Mouse (Mus musculus) thymus, adult 2 months (tissue): ENCODE measurements around the gene Plcb2. TPM values are rescaled to one million over a fixed set of nuclear protein-coding genes. Genes with fewer than 3 reads are reported as not detected.

Experiments used
- DNase-seq: peaks from one replicate; pipeline ENCODE4 v3.0.0; 2021
- H3K27ac ChIP-seq: fragments of 200-500 bp; 2 replicates; pipeline ENCODE4 v1.5.1; 2012; ENCODE audit warnings: low read length, control low read depth; ENCODE audit not compliant: control insufficient read depth, insufficient read depth
- H3K27me3 ChIP-seq: fragments of 200-500 bp; 2 replicates; pipeline ENCODE4 v1.6.1; 2012; ENCODE audit warnings: mild to moderate bottlenecking, low read length, moderate library complexity, mixed read lengths; ENCODE audit not compliant: control insufficient read depth, insufficient read depth
- H3K36me3 ChIP-seq: fragments of 200-500 bp; 2 replicates; pipeline ENCODE4 v1.6.1; 2012; ENCODE audit warnings: mild to moderate bottlenecking, low read length, moderate library complexity; ENCODE audit not compliant: control insufficient read depth, insufficient read depth
- H3K4me1 ChIP-seq: fragments of 200-500 bp; replicated peaks from 2 replicates; pipeline ENCODE4 v1.6.1; 2012; ENCODE audit warnings: low read length; ENCODE audit not compliant: control insufficient read depth, insufficient read depth
- H3K4me3 ChIP-seq: fragments of 200-500 bp; 2 replicates; pipeline ENCODE4 v1.5.1; 2012; ENCODE audit warnings: mild to moderate bottlenecking, low read length, control low read depth, moderate library complexity; ENCODE audit not compliant: control insufficient read depth, insufficient read depth
- CTCF ChIP-seq: fragments of 200-500 bp; IDR thresholded peaks from 2 replicates; pipeline ENCODE4 v1.5.1; 2012; ENCODE audit warnings: mild to moderate bottlenecking, control low read depth, low read length, moderate library complexity, borderline replicate concordance; ENCODE audit not compliant: control insufficient read depth, poor library complexity, insufficient read depth; ENCODE audit errors: extremely low read depth
- POLR2A ChIP-seq: fragments of 200-500 bp; IDR thresholded peaks from 2 replicates; pipeline ENCODE4 v1.6.1; 2012; ENCODE audit warnings: mild to moderate bottlenecking, low read length, control low read depth, moderate library complexity; ENCODE audit not compliant: control insufficient read depth, poor library complexity, insufficient read depth; ENCODE audit errors: extremely low read depth
- WGBS: fragments of 180-500 bp; shearing (Covaris S2); methylation state at CpG from one replicate; pipeline ENCODE4 v1.1.7; 2018; 5-methylcytosine and 5-hydroxymethylcytosine counted together
- polyA plus RNA-seq: library from polyadenylated mRNA; depleted of rRNA; stranded (reverse); fragments of >200 nt; gene quantifications from 2 replicates; pipeline ENCODE4 v1.2.3, GENCODE M21; 2012

Gene Plcb2
- polyA plus RNA-seq, 1 experiment, result 94.4 TPM

DNA sequence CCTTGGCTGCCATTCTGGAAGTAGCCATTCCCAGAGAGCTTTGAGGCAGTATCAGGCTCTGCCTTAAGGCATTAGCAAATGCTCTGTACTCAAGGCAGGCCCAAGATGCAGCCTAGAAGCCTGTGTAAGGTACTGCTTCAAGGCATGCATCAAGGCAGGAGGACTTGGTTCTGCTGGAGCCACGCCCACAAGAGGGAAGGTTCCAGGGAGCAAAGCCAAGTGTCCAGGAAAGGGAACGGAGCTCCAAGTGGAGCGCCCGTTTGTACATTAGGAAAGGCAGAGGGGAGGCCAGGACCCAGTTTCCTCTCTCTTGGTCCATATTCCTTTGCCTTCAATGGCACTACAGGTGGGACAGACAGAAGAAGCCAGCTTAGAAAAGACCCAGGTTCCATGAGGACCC lies 19.8 kb downstream of the Plcb2 start:
- Histone ChIP-seq H3K27me3 (peaks cover 14% of the 10 kb centered on the region), H3K4me3 (no peak overlapping the region), H3K4me1 (peaks cover 33% of the 10 kb centered on the region), H3K36me3 (no peaks in the 10 kb centered on the region), H3K27ac (no peak overlapping the region)
- DNase-seq, result no peak
- TF ChIP-seq POLR2A (no peak), CTCF (no peak)
- 94% methylated on average over 4 of the region's 4 CpGs for WGBS

DNA sequence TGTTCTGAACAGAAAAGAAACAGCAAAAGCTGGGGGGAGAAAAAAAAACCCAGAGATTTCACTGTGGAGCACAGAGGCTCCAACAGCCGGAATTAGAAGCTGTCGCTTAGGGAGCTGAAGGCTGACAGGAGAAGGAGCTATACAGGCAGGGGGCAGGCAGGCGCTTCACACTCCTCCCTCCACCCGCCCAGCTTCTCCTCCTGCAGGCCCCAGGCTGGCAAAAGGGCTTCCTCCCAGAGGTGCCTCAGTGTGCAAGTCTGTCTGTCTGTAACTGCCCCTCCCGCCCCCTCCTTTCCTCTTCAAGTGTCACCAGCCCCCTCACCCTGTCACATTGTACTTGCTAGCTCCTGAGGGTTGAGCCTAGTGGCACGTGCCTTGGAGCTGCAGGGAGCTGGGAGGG lies 21.8 kb downstream of the Plcb2 start:
- H3K4me1 ChIP-seq, result peaks cover 39% of the 10 kb centered on the region
- 11% methylated on average over 6 of the region's 6 CpGs for WGBS
- DNase-seq, result no peak
- TF ChIP-seq POLR2A (no peak), CTCF (no peak)
- H3K27me3 ChIP-seq, result peaks cover 28% of the 10 kb centered on the region
- H3K4me3 ChIP-seq, result no peak overlapping the region
- H3K36me3 ChIP-seq, result no peaks in the 10 kb centered on the region
- H3K27ac ChIP-seq, result no peak overlapping the region

- Histone ChIP-seq H3K27me3 (peaks cover 32% of the 10 kb centered on the region), H3K4me1 (peaks cover 41% of the 10 kb centered on the region), H3K36me3 (no peaks in the 10 kb centered on the region), H3K27ac (no peak within 1 kb of the TSS), H3K4me3 (peak within 1 kb of the TSS; percentile 1)
- TF ChIP-seq POLR2A, result no peak
- no peak for TF ChIP-seq CTCF
- DNase-seq, result peak; percentile 27
- 4% methylated on average over 50 of the region's 50 CpGs for WGBS
Observed at GRCm38 (mm10) chr2:118703913-118704730, 24.1 kb downstream of the Plcb2 start, which contains the start of gene Ankrd63. Gene Ankrd63, minus strand, starts transcription at chr2:118703963.

- Histone ChIP-seq H3K27me3 (peaks cover 32% of the 10 kb centered on the region), H3K4me3 (peak overlapping the region; percentile 1), H3K4me1 (peaks cover 37% of the 10 kb centered on the region), H3K36me3 (no peaks in the 10 kb centered on the region), H3K27ac (no peak overlapping the region)
- TF ChIP-seq CTCF (no peak), POLR2A (no peak)
- DNase-seq, result peak; percentile 36
- WGBS, result 1% methylated on average over 89 of the region's 93 CpGs
Observed at GRCm38 (mm10) chr2:118702883-118703761, 25.1 kb downstream of the Plcb2 start.

- H3K4me1 ChIP-seq, result peaks cover 37% of the 10 kb centered on the region
- H3K36me3 ChIP-seq, result no peaks in the 10 kb centered on the region
- DNase-seq, result no peak
- H3K27me3 ChIP-seq, result peaks cover 32% of the 10 kb centered on the region
- no peak overlapping the region; the same call in 1 of the 2 replicates for H3K4me3 ChIP-seq
- 39% methylated on average over 51 of the region's 51 CpGs for WGBS
- H3K27ac ChIP-seq, result no peak overlapping the region
- TF ChIP-seq POLR2A (no peak), CTCF (no peak)
Observed at GRCm38 (mm10) chr2:118701971-118702882, 26.0 kb downstream of the Plcb2 start.

DNA sequence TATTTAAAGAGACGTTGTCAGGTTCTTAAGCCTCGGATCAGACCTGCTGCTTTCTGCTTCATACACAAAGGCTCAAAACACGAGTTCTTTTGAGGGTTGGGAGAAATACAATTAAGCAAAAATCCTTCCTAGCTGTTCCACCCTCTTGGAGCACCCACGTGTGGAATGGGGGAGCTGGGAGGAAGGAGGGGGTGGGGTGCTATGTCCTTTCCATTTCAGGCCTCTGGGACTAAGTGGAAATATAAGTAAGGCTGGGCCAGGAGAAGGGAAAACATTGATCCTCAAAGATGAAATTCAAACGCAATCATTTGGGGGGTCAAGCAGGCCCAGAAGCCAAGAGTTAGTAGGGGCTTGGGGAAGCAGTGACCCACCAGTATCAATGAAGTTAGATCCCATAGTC lies 27.1 kb downstream of the Plcb2 start:
- peaks cover 32% of the 10 kb centered on the region for H3K27me3 ChIP-seq
- TF ChIP-seq POLR2A, result no peak
- TF ChIP-seq CTCF, result no peak
- no peak overlapping the region for H3K4me3 ChIP-seq
- no peaks in the 10 kb centered on the region for H3K36me3 ChIP-seq
- no peak for DNase-seq
- 46% methylated on average over 5 of the region's 5 CpGs for WGBS
- peaks cover 47% of the 10 kb centered on the region for H3K4me1 ChIP-seq
- H3K27ac ChIP-seq, result no peak overlapping the region
